Mouse (Mus musculus) lung, embryonic 14.5 days (tissue): ENCODE data around the gene Acat1. TPM values are rescaled to one million over a fixed set of nuclear protein-coding genes. Genes with fewer than 3 reads are reported as not detected.

Experiments used
- ATAC-seq: fragments of 200-750 bp; cut with Nextera tagmentation; 2 replicates; pipeline ENCODE4 v1.8.0; 2017; ENCODE audit warnings: mild to moderate bottlenecking, moderate TSS enrichment, moderate library complexity; ENCODE audit not compliant: insufficient read depth
- DNase-seq: peaks from one replicate; pipeline ENCODE4 v3.0.0-alpha.2; 2015
- H3K27ac ChIP-seq: fragments of 300-500 bp; sonication (generic); 2 replicates; pipeline ENCODE4 v1.5.1; 2014; ENCODE audit warnings: low read depth, mild to moderate bottlenecking, moderate library complexity
- H3K27me3 ChIP-seq: fragments of 300-500 bp; sonication (generic); 2 replicates; pipeline ENCODE4 v1.6.1; 2014; ENCODE audit warnings: low read length, control low read depth; ENCODE audit not compliant: insufficient read depth
- H3K36me3 ChIP-seq: fragments of 300-500 bp; sonication (generic); 2 replicates; pipeline ENCODE4 v1.6.1; 2014; ENCODE audit warnings: control low read depth; ENCODE audit not compliant: insufficient read depth
- H3K4me1 ChIP-seq: fragments of 300-500 bp; sonication (generic); 2 replicates; pipeline ENCODE4 v1.6.1; 2014; ENCODE audit warnings: antibody characterized with exemption, control low read depth; ENCODE audit not compliant: insufficient read depth
- H3K4me2 ChIP-seq: fragments of 300-500 bp; sonication (generic); 2 replicates; pipeline ENCODE4 v1.6.1; 2014; ENCODE audit warnings: mild to moderate bottlenecking
- H3K4me3 ChIP-seq: fragments of 300-500 bp; sonication (generic); 2 replicates; pipeline ENCODE4 v1.5.1; 2014; ENCODE audit warnings: low read depth, low read length
- H3K9ac ChIP-seq: fragments of 300-500 bp; sonication (generic); 2 replicates; pipeline ENCODE4 v1.6.1; 2014
- H3K9me3 ChIP-seq: fragments of 300-500 bp; sonication (generic); 2 replicates; pipeline ENCODE4 v1.6.1; 2016; ENCODE audit warnings: low read depth, low read length, control low read depth
- CTCF ChIP-seq: IDR thresholded peaks from 2 replicates; pipeline ENCODE4 v1.5.1; 2016; ENCODE audit warnings: antibody characterized with exemption, low read depth
- WGBS: fragments of 180-500 bp; shearing (Covaris S2); extraction: QIAGEN DNeasy Blood & Tissue Kit; methylation state at CpG from one replicate; pipeline ENCODE4 v1.1.7; 2014; 5-methylcytosine and 5-hydroxymethylcytosine counted together
- polyA plus RNA-seq: library from polyadenylated mRNA; unstranded; fragments of >200 nt; fragmentation: Nextera tagmentation; extraction: Ambion mirVana; gene quantifications from 2 replicates; pipeline ENCODE4 v1.2.1, GENCODE M21; 2014

The Acat1 gene
- polyA plus RNA-seq, 1 experiment from 2014 or later: 111 TPM

- DNase-seq (no peak), ATAC-seq (no peak)
- 84% methylated on average over 4 of the region's 4 CpGs for WGBS
- H3K9me3 ChIP-seq: no peaks in the 10 kb centered on the region
- no peaks in the 10 kb centered on the region for H3K27me3 ChIP-seq
- TF ChIP-seq CTCF: no peak
- H3K27ac ChIP-seq: no peak overlapping the region
- no peak overlapping the region for H3K9ac ChIP-seq
- H3K4me3 ChIP-seq: no peak overlapping the region
- no peaks in the 10 kb centered on the region for H3K4me1 ChIP-seq
- H3K4me2 ChIP-seq: no peak overlapping the region
- peaks cover 73% of the 10 kb centered on the region for H3K36me3 ChIP-seq
Observed at GRCm38 (mm10) chr9:53581870-53582269, 28.3 kb downstream of the Acat1 start.

- Histone ChIP-seq H3K9ac (no peak overlapping the region), H3K36me3 (peaks cover 60% of the 10 kb centered on the region), H3K4me3 (no peak overlapping the region), H3K27me3 (no peaks in the 10 kb centered on the region), H3K27ac (no peak overlapping the region), H3K4me1 (no peaks in the 10 kb centered on the region), H3K4me2 (no peak overlapping the region), H3K9me3 (no peaks in the 10 kb centered on the region)
- TF ChIP-seq CTCF: no peak
- WGBS: 69% methylated on average over 5 of the region's 5 CpGs
- DNase-seq (no peak), ATAC-seq (no peak)
Observed at GRCm38 (mm10) chr9:53575721-53576120, 34.5 kb downstream of the Acat1 start.

GRCm38 (mm10) chr9:53572516-53573307 is 37.5 kb downstream of the Acat1 start:
- TF ChIP-seq CTCF: no peak
- peaks cover 63% of the 10 kb centered on the region for H3K36me3 ChIP-seq
- ATAC-seq (no peak), DNase-seq (no peak)
- no peak overlapping the region for H3K27ac ChIP-seq
- no peak overlapping the region for H3K9ac ChIP-seq
- H3K4me3 ChIP-seq: no peak overlapping the region
- H3K4me1 ChIP-seq: no peaks in the 10 kb centered on the region
- no peaks in the 10 kb centered on the region for H3K9me3 ChIP-seq
- 94% methylated on average over 7 of the region's 7 CpGs for WGBS
- no peak overlapping the region for H3K4me2 ChIP-seq
- H3K27me3 ChIP-seq: no peaks in the 10 kb centered on the region

GRCm38 (mm10) chr9:53570662-53571061 is 39.5 kb downstream of the Acat1 start:
- H3K9me3 ChIP-seq: no peaks in the 10 kb centered on the region
- H3K27me3 ChIP-seq: no peaks in the 10 kb centered on the region
- no peak overlapping the region for H3K4me3 ChIP-seq
- no peak overlapping the region for H3K27ac ChIP-seq
- ATAC-seq (no peak), DNase-seq (no peak)
- no peaks in the 10 kb centered on the region for H3K4me1 ChIP-seq
- TF ChIP-seq CTCF: no peak
- H3K4me2 ChIP-seq: no peak overlapping the region
- H3K36me3 ChIP-seq: peaks cover 74% of the 10 kb centered on the region
- H3K9ac ChIP-seq: no peak overlapping the region
- 91% methylated on average over 6 of the region's 6 CpGs for WGBS

GRCm38 (mm10) chr9:53537336-53537965 is 72.7 kb downstream of the Acat1 start:
- H3K4me2 ChIP-seq: peak overlapping the region; percentile 78
- peak overlapping the region; percentile 95 for H3K27ac ChIP-seq
- peaks cover 6% of the 10 kb centered on the region; the same call in 1 of the 2 replicates for H3K4me1 ChIP-seq
- no peaks in the 10 kb centered on the region for H3K9me3 ChIP-seq
- ATAC-seq (no peak; the same call in 1 of the 2 replicates), DNase-seq (peak; percentile 48)
- H3K27me3 ChIP-seq: no peaks in the 10 kb centered on the region
- H3K36me3 ChIP-seq: 0 out of 2 replicates have a peak, but pooled peaks cover 4% of the 10 kb centered on the region
- WGBS: under 1% methylated on average over 32 of the region's 34 CpGs
- H3K9ac ChIP-seq: peak overlapping the region; percentile 81
- H3K4me3 ChIP-seq: peak overlapping the region; percentile 89
- TF ChIP-seq CTCF: no peak

GRCm38 (mm10) chr9:53536558-53537320 is 73.4 kb downstream of the Acat1 start, which contains the start of the genes Atm and Npat:
Atm (minus strand) TSS chr9:53536740.
Npat (plus strand) TSS chr9:53537047.
- peaks cover 4% of the 10 kb centered on the region; the same call in 1 of the 2 replicates for H3K36me3 ChIP-seq

More at GRCm38 (mm10) chr9:53536558-53537320, 73.4 kb downstream of the Acat1 start, which contains the start of the genes Atm and Npat:
- peak; percentile 100 for DNase-seq
- Histone ChIP-seq H3K27me3 (no peaks in the 10 kb centered on the region), H3K9me3 (no peaks in the 10 kb centered on the region), H3K9ac (peak within 1 kb of the TSS; percentile 81), H3K4me2 (peak within 1 kb of the TSS; percentile 78), H3K27ac (peak within 1 kb of the TSS; percentile 95), H3K4me1 (peaks cover 6% of the 10 kb centered on the region; the same call in 1 of the 2 replicates), H3K4me3 (peak within 1 kb of the TSS; percentile 89)
- ATAC-seq: peak; percentile 99
- under 1% methylated on average over 69 of the region's 69 CpGs for WGBS
- peak; percentile 49 for TF ChIP-seq CTCF
